Mouse (Mus musculus): ENCODE data around the gene Zfp12. TPM values are rescaled to one million over a fixed set of nuclear protein-coding genes. Genes with fewer than 3 reads are reported as not detected.
A peak's percentile ranks its signal among the peaks of the same experiment; 100 is the strongest.

Gene Zfp12
- total RNA-seq, 2 experiments from 2014 or later, result 33.8 to 36.1 TPM

DNA sequence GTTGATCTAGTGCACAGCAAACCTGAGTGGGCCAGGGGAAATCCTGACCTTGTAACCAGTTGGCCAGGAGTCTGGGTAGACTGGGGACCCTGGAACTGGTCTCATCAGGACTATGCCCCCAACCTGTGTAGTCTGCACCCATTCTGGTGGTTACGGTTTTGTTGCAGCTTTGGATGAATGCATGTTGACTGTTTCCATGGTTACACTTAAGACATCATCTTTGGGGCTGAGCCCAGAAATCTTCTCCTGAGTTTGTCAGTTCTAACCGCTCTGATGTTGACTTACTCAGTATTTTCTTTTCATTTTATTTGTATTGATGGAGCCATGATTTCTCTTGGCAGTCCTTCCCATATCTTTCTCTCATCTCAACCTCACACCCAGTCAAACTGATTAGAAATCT lies 60.4 kb downstream of the Zfp12 start:
- Histone ChIP-seq H3K27ac (no peak overlapping the region), H3K4me3 (no peak overlapping the region)
- DNase-seq (ENCODE audit: low spot score in 2 of 2), result peak in 1 of 2 experiments; percentile 62
- no peak for TF ChIP-seq CTCF (conservative IDR thresholded peaks at IDR 0.05)

DNA sequence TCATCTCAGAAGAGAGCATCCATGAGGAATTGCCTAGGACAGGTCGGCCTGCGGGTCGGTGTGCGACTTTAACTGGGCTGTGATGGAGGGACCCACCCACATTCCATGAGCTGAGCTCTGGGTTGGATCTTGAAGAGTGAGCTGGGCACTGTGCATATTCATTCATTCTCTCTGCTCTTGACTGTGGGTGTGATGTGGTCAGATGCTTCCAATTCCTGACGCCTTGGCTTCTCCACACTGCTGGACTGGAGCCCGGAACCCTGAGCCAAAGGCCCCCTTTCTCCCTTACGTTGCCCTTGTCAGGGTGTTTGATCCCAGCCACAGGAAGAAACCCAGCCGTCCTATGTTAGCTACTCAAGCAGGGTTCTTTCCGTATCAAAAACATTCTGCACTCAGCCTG lies 63.0 kb downstream of the Zfp12 start:
- no peak overlapping the region for H3K4me3 ChIP-seq
- no peak overlapping the region for H3K27ac ChIP-seq
- no peak for TF ChIP-seq CTCF (conservative IDR thresholded peaks at IDR 0.05)
- no peak for DNase-seq (ENCODE audit: low spot score in 2 of 2)

GRCm38 (mm10) chr5:143298391-143298790 lies 63.4 kb downstream of the Zfp12 start:
- Histone ChIP-seq H3K4me3 (no peak overlapping the region), H3K27ac (no peak overlapping the region)
- no peak for DNase-seq (ENCODE audit: low spot score in 2 of 2)
- peak; percentile 69 for TF ChIP-seq CTCF (conservative IDR thresholded peaks at IDR 0.05)

Other genes starting within 250 kb of the Zfp12 start
- 10 to 100 TPM; 47.8 to 52.5 TPM for gene Rnf216, start 122.2 kb upstream of the Zfp12 start, total RNA-seq (2021)
- gene Olfr718-ps1, start 87.6 kb upstream of the Zfp12 start, total RNA-seq (2021), result under 1 TPM; 0.07 to 0.26 TPM
- 10 to 100 TPM; 15.2 to 17.4 TPM for gene Rbak, start 54.4 kb upstream of the Zfp12 start, total RNA-seq (2021)
- gene Spdye4b, start 54.1 kb upstream of the Zfp12 start, total RNA-seq (2021), result not detected
- gene Spdye4a, start 8.3 kb upstream of the Zfp12 start, total RNA-seq (2021), result not detected
- 10 to 100 TPM; 24.0 to 24.3 TPM for gene Zfp316, start 34.9 kb downstream of the Zfp12 start, total RNA-seq (2021)
- 1 to 10 TPM; 3.5 to 4.8 TPM for gene Zfp853, start 58.5 kb downstream of the Zfp12 start, total RNA-seq (2021)
- 10 to 100 TPM; 24.8 to 25.0 TPM for gene E130309D02Rik, start 80.2 kb downstream of the Zfp12 start, total RNA-seq (2021)
- gene Zdhhc4, start 94.1 kb downstream of the Zfp12 start, total RNA-seq (2021), result 10 to 100 TPM; 50.1 to 56.3 TPM
- gene Grid2ip, start 122.2 kb downstream of the Zfp12 start, total RNA-seq (2021), result 1 to 10 TPM; 1.2 to 2.2 TPM
- gene Kdelr2, start 168.7 kb downstream of the Zfp12 start, total RNA-seq (2021), result 10 to 100 TPM; 34.3 to 36.2 TPM
- gene Daglb, start 229.4 kb downstream of the Zfp12 start, total RNA-seq (2021), result 10 to 100 TPM; 27.7 to 32.1 TPM